Mouse (Mus musculus) large intestine, adult 2 months (tissue): ENCODE measurements around the gene Nup62. TPM values are rescaled to one million over a fixed set of nuclear protein-coding genes. Genes with fewer than 3 reads are reported as not detected.

ENCODE experiments used
- DNase-seq: peaks from one replicate; pipeline ENCODE4 v3.0.0-alpha.2; 2012; ENCODE audit warnings: low read depth, low spot score
- WGBS: fragments of 180-500 bp; shearing (Covaris S2); methylation state at CpG from one replicate; pipeline ENCODE4 v1.1.7; 2018; 5-methylcytosine and 5-hydroxymethylcytosine counted together
- polyA plus RNA-seq: library from polyadenylated mRNA; depleted of rRNA; stranded (reverse); fragments of >200 nt; gene quantifications from 2 replicates; pipeline ENCODE4 v1.2.3, GENCODE M21; 2012

The Nup62 gene
- polyA plus RNA-seq, 1 experiment, result 50.3 TPM

- no peak for DNase-seq
- WGBS, result 12% methylated on average over 3 of the region's 3 CpGs
Measured at GRCm38 (mm10) chr7:44817441-44817840, 1.6 kb downstream of the Nup62 start.

GRCm38 (mm10) chr7:44818164-44818563 is 2.3 kb downstream of the Nup62 start:
- DNase-seq, result no peak
- 5% methylated on average over 2 of the region's 2 CpGs for WGBS

- 19% methylated on average over 6 of the region's 6 CpGs for WGBS
- DNase-seq, result no peak
Measured at GRCm38 (mm10) chr7:44818751-44819235, 2.9 kb downstream of the Nup62 start.

GRCm38 (mm10) chr7:44819391-44819790 is 3.5 kb downstream of the Nup62 start:
- 67% methylated on average over 2 of the region's 2 CpGs for WGBS
- no peak for DNase-seq

- no peak for DNase-seq
- WGBS, result 25% methylated on average over 5 of the region's 5 CpGs
Measured at GRCm38 (mm10) chr7:44819863-44820262, 4.0 kb downstream of the Nup62 start.

- 34% methylated on average over 3 of the region's 3 CpGs for WGBS
- no peak for DNase-seq
Measured at GRCm38 (mm10) chr7:44820525-44820924, 4.6 kb downstream of the Nup62 start.

GRCm38 (mm10) chr7:44821666-44822448 is 6.0 kb downstream of the Nup62 start:
- no peak for DNase-seq
- whole genome bisulfite sequencing, result 69% methylated on average over 7 of the region's 7 CpGs

- DNase-seq, result no peak
- WGBS, result 36% methylated on average over 7 of the region's 7 CpGs
Measured at GRCm38 (mm10) chr7:44823409-44823808, 7.5 kb downstream of the Nup62 start.

GRCm38 (mm10) chr7:44824872-44825271 is 9.0 kb downstream of the Nup62 start:
- whole genome bisulfite sequencing, result 2% methylated on average over 3 of the region's 3 CpGs
- peak; percentile 55 for DNase-seq

GRCm38 (mm10) chr7:44826771-44827170 is 10.9 kb downstream of the Nup62 start:
- DNase-seq, result no peak
- 53% methylated on average over 3 of the region's 3 CpGs for WGBS

GRCm38 (mm10) chr7:44828706-44829105 is 12.8 kb downstream of the Nup62 start:
- no peak for DNase-seq
- 80% methylated on average over 5 of the region's 5 CpGs for WGBS

- 22% methylated on average over 4 of the region's 4 CpGs for WGBS
- no peak for DNase-seq
Measured at GRCm38 (mm10) chr7:44832763-44833162, 16.9 kb downstream of the Nup62 start.

GRCm38 (mm10) chr7:44835373-44836015 is 19.6 kb downstream of the Nup62 start:
- no peak for DNase-seq
- WGBS, result 83% methylated on average over 1 of the region's 1 CpGs

GRCm38 (mm10) chr7:44836016-44836404 is 20.1 kb downstream of the Nup62 start:
- WGBS, result 28% methylated on average over 3 of the region's 3 CpGs
- no peak for DNase-seq

GRCm38 (mm10) chr7:44836423-44837053 is 20.6 kb downstream of the Nup62 start:
- WGBS, result 77% methylated on average over 9 of the region's 9 CpGs

GRCm38 (mm10) chr7:44838073-44838472 is 22.2 kb downstream of the Nup62 start:
- WGBS, result 91% methylated on average over 6 of the region's 6 CpGs
- DNase-seq, result no peak

More at GRCm38 (mm10) chr7:44836423-44837053, 20.6 kb downstream of the Nup62 start:
- no peak for DNase-seq

GRCm38 (mm10) chr7:44839171-44839490 is 23.2 kb downstream of the Nup62 start:
- no peak for DNase-seq
- WGBS, result 42% methylated on average over 11 of the region's 11 CpGs

- DNase-seq, result no peak
- 9% methylated on average over 58 of the region's 58 CpGs for WGBS
Measured at GRCm38 (mm10) chr7:44839491-44840191, 23.8 kb downstream of the Nup62 start.

GRCm38 (mm10) chr7:44840426-44840825 is 24.5 kb downstream of the Nup62 start:
- DNase-seq, result no peak
- 61% methylated on average over 14 of the region's 14 CpGs for WGBS

- no peak for DNase-seq
- 89% methylated on average over 8 of the region's 8 CpGs for WGBS
Measured at GRCm38 (mm10) chr7:44841825-44842463, 26.1 kb downstream of the Nup62 start.
